Mouse (Mus musculus): ENCODE data around the gene Aldh3b1. TPM values are rescaled to one million over a fixed set of nuclear protein-coding genes. Genes with fewer than 3 reads are reported as not detected.

Gene Aldh3b1
- polyA plus RNA-seq, 1 experiment from 2014 or later: 1.7 TPM

- WGBS: 53% methylated on average over 13 of the region's 13 CpGs
- Histone ChIP-seq H3K27me3 (no peaks in the 10 kb centered on the region), H3K9ac (no peak overlapping the region), H3K9me3 (no peaks in the 10 kb centered on the region), H3K36me3 (no peaks in the 10 kb centered on the region), H3K4me1 (peaks cover 19% of the 10 kb centered on the region), H3K4me2 (no peak overlapping the region), H3K27ac (no peak overlapping the region; the same call in 1 of the 2 replicates), H3K4me3 (no peak overlapping the region)
- no peak for ATAC-seq (ENCODE audit: insufficient number of reproducible peaks, insufficient read depth, low FRiP score, low TSS enrichment, low read depth)
These were observed 6.0 kb downstream of the Aldh3b1 start for GRCm38 (mm10) chr19:3923586-3923985.

DNA sequence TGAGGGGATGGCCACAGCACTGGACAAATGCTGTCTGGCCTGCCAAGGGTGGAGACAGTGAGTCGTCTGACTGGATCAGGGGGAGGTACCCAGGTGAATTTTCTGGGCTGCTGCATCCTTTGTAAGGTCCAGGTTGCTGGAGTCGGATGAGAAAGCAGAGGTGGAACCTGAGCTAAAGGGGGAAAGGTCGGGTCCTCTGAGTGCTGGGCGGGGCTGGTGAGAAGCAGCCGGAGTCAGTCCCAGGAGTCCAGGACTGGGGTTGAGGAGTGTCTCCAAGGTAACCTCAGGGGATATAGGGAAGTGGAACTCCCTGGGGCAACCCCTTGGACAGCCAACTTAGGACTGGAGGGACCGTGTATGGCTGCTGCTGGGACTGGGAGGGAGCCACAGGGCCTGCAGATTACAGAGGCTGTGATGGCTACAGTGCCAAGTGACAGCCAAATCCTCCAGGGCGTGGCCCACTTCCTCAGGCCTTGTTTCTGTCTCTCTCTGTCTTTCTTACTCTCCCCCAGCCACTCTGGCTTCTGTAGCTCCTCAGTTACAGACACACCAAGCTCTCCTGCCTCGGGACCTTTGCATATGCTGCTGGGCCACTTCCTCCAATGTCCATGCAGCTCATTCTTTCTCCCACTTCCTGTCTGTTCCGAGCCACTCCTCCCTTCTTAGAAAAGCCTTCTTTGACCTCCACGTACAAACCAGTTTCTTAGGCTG is 6.8 kb downstream of the Aldh3b1 start:
- Histone ChIP-seq H3K4me2 (no peak overlapping the region), H3K27ac (peak overlapping the region; percentile 23; the same call in 1 of the 2 replicates), H3K9ac (no peak overlapping the region), H3K36me3 (no peaks in the 10 kb centered on the region), H3K4me1 (peaks cover 19% of the 10 kb centered on the region), H3K27me3 (no peaks in the 10 kb centered on the region), H3K4me3 (no peak overlapping the region), H3K9me3 (no peaks in the 10 kb centered on the region)
- WGBS: 45% methylated on average over 10 of the region's 10 CpGs
- no peak for ATAC-seq (ENCODE audit: insufficient number of reproducible peaks, insufficient read depth, low FRiP score, low TSS enrichment, low read depth)

- H3K27me3 ChIP-seq: no peaks in the 10 kb centered on the region
- no peak overlapping the region for H3K27ac ChIP-seq
- no peak overlapping the region for H3K4me2 ChIP-seq
- H3K9ac ChIP-seq: no peak overlapping the region
- H3K9me3 ChIP-seq: no peaks in the 10 kb centered on the region
- H3K4me1 ChIP-seq: 0 out of 2 replicates have a peak, but pooled peaks cover 3% of the 10 kb centered on the region
- H3K36me3 ChIP-seq: no peaks in the 10 kb centered on the region
- no peak overlapping the region for H3K4me3 ChIP-seq
- ATAC-seq (ENCODE audit: insufficient number of reproducible peaks, insufficient read depth, low FRiP score, low TSS enrichment, low read depth): no peak
These were observed 9.7 kb downstream of the Aldh3b1 start for GRCm38 (mm10) chr19:3919928-3920327.

GRCm38 (mm10) chr19:3916727-3917126 is 12.9 kb downstream of the Aldh3b1 start:
- Histone ChIP-seq H3K36me3 (no peaks in the 10 kb centered on the region), H3K9ac (no peak overlapping the region), H3K4me2 (no peak overlapping the region), H3K4me1 (peaks cover 17% of the 10 kb centered on the region), H3K27ac (no peak overlapping the region), H3K9me3 (no peaks in the 10 kb centered on the region), H3K4me3 (no peak overlapping the region), H3K27me3 (no peaks in the 10 kb centered on the region)
- 75% methylated on average over 11 of the region's 11 CpGs for WGBS
- ATAC-seq (ENCODE audit: insufficient number of reproducible peaks, insufficient read depth, low FRiP score, low TSS enrichment, low read depth): no peak

DNA sequence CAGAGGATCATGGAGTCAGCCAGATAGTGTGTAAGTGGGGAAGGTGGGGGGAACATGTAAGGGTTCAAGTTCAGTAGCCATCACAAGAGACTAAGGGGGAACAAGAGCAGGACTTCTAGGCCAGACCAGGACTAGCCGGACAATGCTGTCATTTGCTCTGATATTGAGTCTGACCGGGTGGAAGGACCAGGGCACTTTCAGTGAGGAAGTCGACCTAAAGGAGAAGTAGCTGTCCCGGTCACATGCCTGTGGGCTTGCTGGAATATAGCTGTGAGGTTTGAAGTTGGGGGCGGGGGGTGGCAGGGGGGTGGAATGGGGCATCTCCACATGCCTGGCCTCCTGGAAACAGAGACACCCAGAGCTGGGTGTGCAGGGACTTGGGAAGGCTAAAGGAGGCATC is 15.1 kb downstream of the Aldh3b1 start:
- no peak overlapping the region for H3K4me2 ChIP-seq
- ATAC-seq (ENCODE audit: insufficient number of reproducible peaks, insufficient read depth, low FRiP score, low TSS enrichment, low read depth): no peak
- no peak overlapping the region; the same call in 1 of the 2 replicates for H3K9ac ChIP-seq
- no peaks in the 10 kb centered on the region for H3K27me3 ChIP-seq
- H3K4me1 ChIP-seq: peaks cover 22% of the 10 kb centered on the region
- H3K36me3 ChIP-seq: peaks cover 16% of the 10 kb centered on the region
- WGBS: 88% methylated on average over 5 of the region's 5 CpGs
- no peaks in the 10 kb centered on the region for H3K9me3 ChIP-seq
- no peak overlapping the region for H3K4me3 ChIP-seq
- H3K27ac ChIP-seq: no peak overlapping the region

DNA sequence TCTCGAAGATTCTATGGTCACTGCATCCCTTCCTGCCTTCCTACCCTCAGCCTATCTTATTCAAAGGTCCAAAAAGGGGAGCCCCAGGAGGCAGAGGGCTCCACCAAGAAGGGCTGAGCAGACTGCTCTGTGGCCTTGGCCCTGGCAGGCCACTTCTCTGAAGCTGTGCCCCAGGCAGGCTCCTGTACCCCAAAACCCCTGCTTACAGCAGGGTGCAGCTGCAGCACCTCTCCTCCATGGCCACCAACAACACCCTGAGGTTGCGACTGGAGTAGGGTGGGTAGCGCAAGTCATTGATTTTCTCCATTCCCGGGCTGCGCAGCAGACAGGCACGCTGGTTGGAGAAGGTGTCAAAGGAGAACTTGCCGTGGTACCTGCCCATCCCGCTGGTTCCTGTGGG is 15.9 kb downstream of the Aldh3b1 start:
- Histone ChIP-seq H3K9me3 (no peaks in the 10 kb centered on the region), H3K9ac (peak overlapping the region; percentile 77), H3K4me3 (peak overlapping the region; percentile 72), H3K36me3 (peaks cover 24% of the 10 kb centered on the region), H3K27ac (0 out of 2 replicates have a peak overlapping the region, but pooled peaks have one; percentile 62), H3K4me1 (peaks cover 19% of the 10 kb centered on the region), H3K27me3 (no peaks in the 10 kb centered on the region), H3K4me2 (peak overlapping the region; percentile 83)
- WGBS: 85% methylated on average over 8 of the region's 8 CpGs
- ATAC-seq (ENCODE audit: insufficient number of reproducible peaks, insufficient read depth, low FRiP score, low TSS enrichment, low read depth): no peak

GRCm38 (mm10) chr19:3912337-3913204 is 17.0 kb downstream of the Aldh3b1 start, which contains the start of gene Ndufs8:
Gene Ndufs8 (minus strand): TSS chr19:3912774.
- under 1% methylated on average over 43 of the region's 43 CpGs for WGBS
- H3K4me2 ChIP-seq: peak within 1 kb of the TSS; percentile 83
- H3K36me3 ChIP-seq: peaks cover 31% of the 10 kb centered on the region
- peak within 1 kb of the TSS; percentile 72 for H3K4me3 ChIP-seq
- ATAC-seq (ENCODE audit: insufficient number of reproducible peaks, insufficient read depth, low FRiP score, low TSS enrichment, low read depth): peak; percentile 96
- peak within 1 kb of the TSS; percentile 68 for H3K27ac ChIP-seq
- no peaks in the 10 kb centered on the region for H3K27me3 ChIP-seq
- no peaks in the 10 kb centered on the region for H3K9me3 ChIP-seq
- H3K9ac ChIP-seq: peak within 1 kb of the TSS; percentile 77
- peaks cover 22% of the 10 kb centered on the region for H3K4me1 ChIP-seq

- no peak overlapping the region for H3K4me2 ChIP-seq
- H3K36me3 ChIP-seq: peaks cover 31% of the 10 kb centered on the region
- no peaks in the 10 kb centered on the region for H3K27me3 ChIP-seq
- no peak overlapping the region for H3K27ac ChIP-seq
- 71% methylated on average over 5 of the region's 5 CpGs for WGBS
- no peaks in the 10 kb centered on the region for H3K9me3 ChIP-seq
- no peak overlapping the region for H3K4me3 ChIP-seq
- H3K9ac ChIP-seq: no peak overlapping the region
- peaks cover 41% of the 10 kb centered on the region for H3K4me1 ChIP-seq
- ATAC-seq (ENCODE audit: insufficient number of reproducible peaks, insufficient read depth, low FRiP score, low TSS enrichment, low read depth): no peak
These were observed 19.4 kb downstream of the Aldh3b1 start for GRCm38 (mm10) chr19:3910206-3910605.

DNA sequence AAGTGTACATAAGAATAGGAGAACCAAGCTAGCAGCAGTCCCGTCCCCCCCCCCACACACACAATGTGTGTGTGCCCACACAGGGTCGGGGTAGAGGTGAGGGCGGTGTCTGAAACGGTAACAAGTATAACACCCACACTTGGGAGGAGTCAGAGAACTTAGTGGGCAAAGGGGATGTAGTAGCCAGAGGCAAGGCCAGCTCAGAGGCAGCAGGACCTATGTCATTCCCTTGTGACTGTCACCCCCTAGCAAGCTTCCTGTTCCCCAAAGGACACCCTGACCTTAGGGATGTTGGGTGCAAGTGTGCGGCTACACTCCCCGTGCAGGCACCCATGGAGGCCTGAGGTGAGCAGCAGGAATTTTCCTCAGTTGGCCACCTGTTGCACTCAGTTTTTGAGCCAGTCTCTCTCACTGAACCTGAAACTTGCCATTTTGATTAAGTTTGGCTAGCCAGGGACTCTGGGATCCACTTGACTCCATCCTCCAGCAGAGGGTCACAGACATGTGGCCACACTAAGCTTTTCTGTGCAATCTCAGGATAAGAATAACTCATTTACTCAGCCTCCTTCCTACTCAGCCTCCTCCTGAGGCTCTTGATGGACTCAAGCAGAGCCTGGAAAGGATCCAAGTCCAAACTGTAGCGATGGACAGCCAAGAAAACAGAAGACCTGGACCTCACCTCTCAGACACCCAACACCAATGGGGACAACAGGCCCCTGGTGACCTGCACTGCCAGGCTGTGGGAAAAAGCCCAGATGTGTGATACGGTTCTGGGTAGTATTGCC is 21.5 kb downstream of the Aldh3b1 start:
- H3K27me3 ChIP-seq: no peaks in the 10 kb centered on the region
- peaks cover 44% of the 10 kb centered on the region for H3K36me3 ChIP-seq
- no peak for ATAC-seq (ENCODE audit: insufficient number of reproducible peaks, insufficient read depth, low FRiP score, low TSS enrichment, low read depth)
- peak overlapping the region; percentile 89 for H3K4me2 ChIP-seq
- H3K27ac ChIP-seq: no peak overlapping the region
- peak overlapping the region; percentile 80; the same call in 1 of the 2 replicates for H3K9ac ChIP-seq
- no peaks in the 10 kb centered on the region for H3K9me3 ChIP-seq
- WGBS: 77% methylated on average over 8 of the region's 8 CpGs
- H3K4me1 ChIP-seq: peaks cover 50% of the 10 kb centered on the region
- peak overlapping the region; percentile 74 for H3K4me3 ChIP-seq

DNA sequence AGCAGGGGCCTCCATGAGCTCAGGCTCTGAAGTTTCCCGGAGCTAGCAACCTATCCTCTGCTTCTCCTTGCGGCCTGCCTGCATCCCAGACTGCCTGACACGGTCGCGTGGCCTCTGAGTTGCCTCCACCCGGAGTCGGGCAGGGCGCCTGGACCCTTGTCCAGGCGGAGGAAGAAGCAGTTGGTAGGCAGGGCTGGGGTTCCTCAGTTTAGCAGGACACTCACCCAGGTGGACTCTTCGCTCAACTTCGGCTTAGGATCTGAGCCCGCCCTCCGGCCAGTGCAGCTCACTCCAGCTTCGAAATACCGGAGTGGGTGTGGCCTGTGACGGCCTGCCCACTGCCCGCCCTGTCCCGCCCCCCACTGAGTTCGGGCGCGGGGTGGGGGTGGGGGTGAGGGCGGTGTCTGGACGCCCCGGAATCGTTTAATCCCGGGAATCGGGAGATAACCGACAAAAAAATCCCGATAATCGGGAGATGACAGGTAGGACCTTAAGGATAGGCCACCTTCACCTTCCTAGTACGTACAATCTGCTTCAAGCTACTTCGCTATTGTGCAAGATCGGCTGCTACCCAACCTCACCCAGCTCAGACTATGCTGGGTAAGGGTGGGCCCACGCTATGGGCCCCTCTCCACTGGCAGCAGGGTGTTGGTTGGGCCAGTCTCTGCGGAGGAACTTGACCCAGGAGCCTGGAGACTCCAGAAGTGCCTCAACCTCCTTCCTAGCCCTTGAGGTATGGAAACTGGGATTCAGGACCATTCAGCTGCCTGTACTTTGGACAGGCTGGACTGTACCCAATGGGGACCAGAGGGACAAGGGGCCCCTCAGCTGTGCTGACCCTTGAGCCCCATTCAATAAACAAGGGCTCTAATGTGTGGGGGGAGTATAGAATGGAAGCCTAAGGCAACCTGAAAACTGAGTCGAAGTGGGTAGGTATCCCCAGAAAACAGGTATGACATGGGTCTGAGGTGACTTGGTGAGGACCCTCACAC is 22.5 kb downstream of the Aldh3b1 start, which contains the start of gene Tcirg1:
Tcirg1 (minus strand) TSS at position 339 of the 992 bp plus-strand sequence.
- H3K4me1 ChIP-seq: peaks cover 48% of the 10 kb centered on the region
- WGBS: 3% methylated on average over 36 of the region's 36 CpGs

More for the DNA sequence above, 22.5 kb downstream of the Aldh3b1 start, which contains the start of gene Tcirg1:
- H3K4me3 ChIP-seq: peak within 1 kb of the TSS; percentile 74
- H3K27ac ChIP-seq: peak within 1 kb of the TSS; percentile 75
- peak within 1 kb of the TSS; percentile 89 for H3K4me2 ChIP-seq
- no peaks in the 10 kb centered on the region for H3K9me3 ChIP-seq
- ATAC-seq (ENCODE audit: insufficient number of reproducible peaks, insufficient read depth, low FRiP score, low TSS enrichment, low read depth): peak; percentile 79
- H3K9ac ChIP-seq: peak within 1 kb of the TSS; percentile 80
- H3K36me3 ChIP-seq: peaks cover 54% of the 10 kb centered on the region
- H3K27me3 ChIP-seq: no peaks in the 10 kb centered on the region
